Mouse (Mus musculus) gonadal fat pad, adult 2 months (tissue): Measurements from ENCODE around the gene Chordc1. TPM values are rescaled to one million over a fixed set of nuclear protein-coding genes. Genes with fewer than 3 reads are reported as not detected.
"Not testable (repeated sequence)": the region's sequence is repeated elsewhere in the genome, so short reads cannot be mapped to it uniquely, and the experiment has no call there.

Experiments
- DNase-seq: peaks from one replicate; pipeline ENCODE4 v3.0.0-alpha.2; 2012; ENCODE audit warnings: low read depth
- polyA plus RNA-seq: library from polyadenylated mRNA; depleted of rRNA; stranded (reverse); fragments of >200 nt; gene quantifications from 2 replicates; pipeline ENCODE4 v1.2.3, GENCODE M21; 2012; rRNA removed

Gene Chordc1
- 14.4 and 29.5 TPM in 2 replicates for polyA plus RNA-seq

DNA sequence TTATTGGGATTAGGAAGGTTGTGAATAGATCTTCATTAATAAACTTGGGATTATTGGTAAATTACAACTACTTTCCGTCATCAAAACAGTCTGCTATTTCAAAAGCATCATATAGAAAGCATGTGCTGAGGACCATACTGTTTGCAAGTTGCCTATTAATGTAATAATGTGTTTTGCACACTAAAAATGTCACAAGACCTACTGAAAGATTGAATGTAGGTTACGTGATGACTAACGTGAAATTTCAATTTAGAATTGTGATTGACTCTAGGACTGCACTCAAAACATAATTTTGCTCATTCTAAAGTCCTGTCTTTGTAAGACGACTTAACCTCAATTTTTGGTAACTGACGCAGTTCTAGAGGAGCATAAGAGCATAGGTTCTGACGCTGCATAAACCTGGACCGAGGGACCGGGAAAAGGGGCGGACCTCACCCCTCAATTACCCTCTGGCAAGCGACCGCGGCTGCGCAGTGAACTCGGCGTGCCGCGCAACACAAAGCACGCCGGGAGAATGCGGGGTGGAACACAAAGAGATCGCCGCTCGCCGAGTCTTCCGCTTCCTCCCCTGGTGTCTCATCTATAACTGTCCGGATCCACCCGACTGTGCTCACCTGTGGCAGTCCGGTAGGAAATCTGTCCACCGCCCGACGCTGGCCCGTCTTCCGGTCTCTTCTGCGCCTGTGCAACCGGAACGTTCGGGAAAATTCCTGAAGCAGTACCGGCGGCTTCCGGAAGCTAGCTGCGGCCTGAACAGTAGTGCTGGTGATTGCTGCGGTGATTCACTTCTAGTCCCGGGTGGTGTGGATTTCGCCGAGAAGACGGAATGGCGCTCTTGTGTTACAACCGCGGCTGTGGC is at the start of gene Chordc1:
Gene Chordc1, plus strand, starts transcription at position 555 of the 859 bp plus-strand sequence.
- DNase-seq, result peak; percentile 61

DNA sequence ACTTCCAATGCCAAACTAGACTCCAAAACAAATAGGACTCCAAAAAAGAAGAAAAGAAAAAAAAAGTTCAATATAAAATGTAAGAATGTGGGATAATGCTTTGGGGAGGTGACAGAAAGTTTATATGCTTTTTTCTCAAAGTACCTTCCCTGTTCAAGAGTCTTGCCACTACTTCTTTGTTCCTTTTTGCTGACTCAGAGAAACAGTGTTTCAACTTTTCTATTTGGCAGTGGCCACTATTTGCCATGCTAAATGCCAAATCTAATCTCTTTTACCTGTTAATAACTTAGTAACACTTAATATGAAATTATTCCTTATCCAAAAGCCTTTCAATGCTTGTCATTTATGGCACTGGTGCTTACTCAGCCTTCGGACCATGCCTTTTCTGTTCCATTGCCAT is 16.0 kb upstream of the Chordc1 start:
- DNase-seq, result no peak

DNA sequence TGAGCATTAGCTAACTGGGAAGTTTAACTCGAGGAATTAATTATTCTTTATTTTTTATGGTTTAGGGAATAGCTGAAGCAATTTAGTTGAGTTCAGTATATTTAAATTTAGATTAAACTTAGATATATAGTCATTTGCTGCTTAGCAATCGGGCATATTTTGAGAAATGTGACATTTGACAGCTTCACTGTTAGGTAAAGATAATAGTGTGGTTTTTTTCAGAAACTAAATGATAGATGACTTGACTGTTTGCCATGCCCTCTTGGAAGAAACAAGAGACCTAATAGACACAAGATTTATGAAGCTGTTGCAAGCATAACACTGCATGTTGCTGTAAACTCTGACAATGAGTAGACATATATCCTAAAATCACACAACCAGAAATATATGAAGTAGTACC is 15.1 kb upstream of the Chordc1 start:
- DNase-seq, result no peak

DNA sequence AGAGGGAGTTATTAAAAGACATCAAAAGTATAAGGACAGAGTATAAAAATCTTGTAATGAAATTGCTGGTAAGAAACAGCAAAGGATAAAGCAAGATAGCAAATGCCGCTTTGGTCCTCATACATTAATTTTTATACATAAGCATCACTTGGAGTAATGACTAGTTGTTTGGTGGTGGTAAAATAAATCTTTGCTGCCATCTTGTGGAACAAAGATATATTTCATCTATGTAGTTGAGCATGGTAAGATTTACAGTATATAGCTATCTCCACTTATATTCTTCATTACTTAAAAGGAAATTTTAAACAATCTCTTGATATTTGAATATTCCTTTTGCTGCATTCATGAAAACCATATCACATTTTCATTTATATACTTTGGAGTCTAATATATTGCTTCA is 14.4 kb upstream of the Chordc1 start:
- no peak for DNase-seq

DNA sequence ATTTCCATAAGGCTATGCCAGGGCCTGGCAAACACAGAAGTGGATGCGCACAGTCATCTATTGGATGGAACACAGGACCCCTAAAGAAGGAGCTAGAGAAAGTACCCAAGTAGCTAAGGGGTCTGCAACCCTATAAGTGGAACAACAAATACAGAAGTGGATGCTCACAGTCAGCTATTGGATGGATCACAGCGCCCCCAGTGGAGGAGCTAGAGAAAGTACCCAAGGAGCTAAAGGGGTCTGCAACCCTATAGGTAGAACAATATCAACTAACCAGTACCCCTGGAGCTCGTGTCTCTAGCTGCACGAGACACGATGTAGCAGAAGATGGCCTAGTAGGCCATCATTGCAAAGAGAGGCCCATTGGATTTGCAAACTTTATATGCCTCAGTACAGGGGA is 13.2 kb upstream of the Chordc1 start:
- DNase-seq, result not testable (repeated sequence)

DNA sequence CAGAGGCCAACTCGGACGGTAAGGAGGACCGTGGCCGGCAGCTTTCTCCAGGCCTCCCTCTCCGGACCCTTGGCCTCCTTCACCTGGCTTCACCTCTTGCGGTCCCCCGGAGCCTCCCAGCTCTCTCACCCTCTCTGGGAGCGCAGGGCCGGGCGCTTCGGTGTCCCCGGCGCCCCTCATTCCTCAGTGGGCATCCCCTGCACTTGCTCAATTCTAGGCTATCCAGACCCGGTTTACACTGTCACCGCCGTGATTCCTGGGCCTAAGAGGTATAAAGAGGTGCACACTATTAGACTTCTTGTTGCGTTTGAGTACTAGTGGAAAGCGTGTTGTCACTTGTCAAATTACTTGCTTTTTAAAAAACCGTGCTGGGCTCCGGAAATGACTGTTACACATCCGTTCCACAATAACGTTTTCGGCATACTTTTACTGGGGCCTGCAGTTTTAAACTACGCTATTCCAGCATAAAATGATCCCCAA is 558 bp downstream of the Chordc1 start:
- DNase-seq, result peak; percentile 8

DNA sequence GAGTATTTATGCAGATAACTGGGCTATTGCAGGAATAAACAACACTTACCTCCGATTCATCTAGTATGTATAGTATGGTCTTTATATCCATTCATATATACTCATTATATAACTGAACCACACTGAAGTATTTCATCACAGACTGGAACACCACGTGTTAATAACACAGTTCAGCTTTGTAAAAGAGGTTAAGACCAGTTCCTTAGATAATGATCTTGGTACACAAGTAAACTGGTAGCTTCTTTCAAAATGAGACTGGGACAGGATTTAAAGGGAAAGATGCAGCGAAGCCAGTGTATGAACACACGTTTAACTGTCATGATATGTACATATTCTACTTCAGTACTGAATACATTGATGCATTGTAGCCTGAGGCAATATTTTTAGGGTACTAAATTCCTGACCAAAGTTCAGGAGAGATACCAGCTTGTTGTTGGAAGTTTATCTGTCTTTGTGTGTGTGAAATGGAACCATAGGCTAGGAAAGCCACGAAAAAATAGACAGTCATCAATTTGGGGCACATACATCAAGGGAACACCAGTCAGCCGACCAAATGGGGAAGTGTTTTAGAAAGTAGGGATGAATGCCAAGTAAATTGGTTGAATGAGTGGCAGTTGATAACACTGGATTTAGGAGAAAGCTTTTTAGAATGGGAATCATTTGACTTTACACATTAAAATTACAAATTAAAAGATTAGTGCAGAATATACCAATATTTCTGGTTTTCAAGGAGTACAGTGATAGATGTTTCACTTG is 1.3 kb downstream of the Chordc1 start:
- DNase-seq, result peak; percentile 28

DNA sequence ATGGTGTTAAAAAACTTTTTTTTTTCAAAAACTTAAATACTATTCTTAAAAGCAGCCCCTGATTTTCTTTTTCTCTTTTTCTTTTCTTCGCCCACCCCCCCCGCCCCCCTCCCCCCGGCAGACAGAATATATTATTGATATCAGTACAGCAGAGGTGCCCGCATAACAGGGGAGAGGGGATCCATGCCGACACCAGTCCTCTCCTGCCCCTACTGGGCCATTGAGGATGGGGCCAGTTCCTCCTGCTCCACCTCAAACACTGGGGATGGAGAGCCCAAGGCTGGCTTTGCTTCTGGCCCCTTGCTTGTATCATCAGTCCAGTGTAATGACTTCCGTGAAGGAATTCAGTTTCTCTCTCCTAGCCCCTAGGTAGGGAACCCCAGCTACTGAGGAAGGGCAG is 6.4 kb downstream of the Chordc1 start:
- no peak for DNase-seq

DNA sequence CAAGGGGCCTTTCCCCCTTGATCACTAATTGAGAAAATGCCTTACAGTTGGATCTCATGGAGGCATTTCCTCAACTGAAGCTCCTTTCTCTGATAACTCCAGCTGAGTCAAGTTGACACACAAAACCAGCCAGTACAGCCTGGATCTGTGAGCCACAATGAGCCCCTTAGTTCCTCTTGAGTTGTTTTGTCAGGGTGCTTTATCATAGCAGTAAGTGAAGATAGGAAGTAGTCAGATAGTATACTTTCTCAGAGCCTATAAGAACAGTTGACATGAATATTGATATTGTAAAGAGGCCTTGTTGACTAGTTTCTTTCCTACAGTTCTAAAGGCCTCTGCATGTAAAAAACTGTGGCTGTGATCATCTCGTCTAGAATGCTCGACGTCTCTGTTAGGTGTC is 28.1 kb downstream of the Chordc1 start:
- DNase-seq, result no peak

Other genes with a start within 250 kb of the Chordc1 start
- gene Naalad2, start 110.9 kb downstream of the Chordc1 start, polyA plus RNA-seq, result 2.6 and 3.2 TPM in 2 replicates
- not detected in 2 replicates for gene Ubtfl1, start 112.3 kb downstream of the Chordc1 start, polyA plus RNA-seq
- gene Mbd3l2, start 138.5 kb downstream of the Chordc1 start, polyA plus RNA-seq, result not detected in 2 replicates
- 0.37 and 0.81 TPM in 2 replicates for gene Zfp558, start 186.1 kb downstream of the Chordc1 start, polyA plus RNA-seq
- gene Mbd3l1, start 186.2 kb downstream of the Chordc1 start, polyA plus RNA-seq, result 0.18 TPM in 1 of 2 replicates, not detected in the other